In genomic region chr3:83699751-83700150, GRCm38 (mm10) we compare ENCODE assay signal across 26 mouse cellular contexts.
DNase-seq lines count a peak whose midpoint lies in the region; ATAC-seq and TF ChIP-seq lines count a peak whose summit lies in the region.
"Had no signal": no experiment of that assay in that cellular context is flagged by ENCODE, and none has a peak within 500 bp of the region (broad histone marks: within the 10 kb centered on the region; RNA-seq: fewer than 3 reads in every experiment).

No protein-coding gene starts in this region.

- in situ Hi-C loops in Patski (cut with MboI; ENCODE audit: low pct_unique_long_range_greater_than_20kb), result loop anchor here (5.0 to 10.0 kb wide), 3 partner anchors 202 to 397 kb away; no protein-coding TSS in a partner anchor

- peak; percentile 10 for DNase-seq in kidney, postnatal 14 days
- DNase-seq in kidney, postnatal 4 days, result no peak
- DNase-seq in 3134 (ENCODE audit: extremely low read depth, insufficient read length, low spot score) (peak; percentile 29), Patski (ENCODE audit: low read depth, low spot score) (no peak)
- peak; percentile 29 for DNase-seq in adrenal gland, postnatal 25 days
- no peak for DNase-seq in layer of hippocampus, adult 9-10 months (ENCODE audit: low spot score)
- no peak for DNase-seq in embryonic facial prominence, embryonic 10.5 days (ENCODE audit: low spot score)
- no peak for DNase-seq in embryo, embryonic 9.5 days (ENCODE audit: extremely low spot score)
- DNase-seq: cerebellum, adult 8-10 months; cerebellum, postnatal 25 days; gastrocnemius, postnatal 14 days; heart, postnatal 36 days; kidney, adult 9 months; kidney, postnatal 10 days; midbrain, embryonic 14.5 days; right cerebral cortex, adult 18-20 months; spleen, adult 18-20 months; thymus, postnatal 25 days had no signal

- 91% methylated on average over 3 of the region's 3 CpGs for WGBS in embryonic facial prominence, embryonic 10.5 days

- ATAC-seq in Patski, result peak; percentile 65
- ATAC-seq: forebrain, embryonic 14.5 days; hindbrain, postnatal 0 days; intestine, postnatal 0 days had no signal

- no peaks in the 10 kb centered on the region for H3K9me3 ChIP-seq in embryonic facial prominence, embryonic 10.5 days
- H3K9me3 ChIP-seq: embryonic facial prominence, embryonic 12.5 days; hindbrain, embryonic 12.5 days; limb, embryonic 13.5 days had no signal

- CTCF ChIA-PET in Patski (lab: Charles Lee), result interaction anchor here (1.2 to 2.3 kb wide), 5 partner anchors 9 to 414 kb away, joined by 3 to 11 read pairs (median 6); no protein-coding TSS in a partner anchor

- no peaks in the 10 kb centered on the region for H3K36me3 ChIP-seq in embryonic facial prominence, embryonic 10.5 days (replicated peaks)
- H3K36me3 ChIP-seq: embryonic facial prominence, embryonic 12.5 days; hindbrain, embryonic 12.5 days; limb, embryonic 13.5 days had no signal

- no peaks in the 10 kb centered on the region for H3K4me1 ChIP-seq in embryonic facial prominence, embryonic 10.5 days
- H3K4me1 ChIP-seq: embryonic facial prominence, embryonic 12.5 days; hindbrain, embryonic 12.5 days had no signal

- H3K4me3 ChIP-seq in embryonic facial prominence, embryonic 10.5 days, result no peak overlapping the region
- H3K4me3 ChIP-seq: embryonic facial prominence, embryonic 12.5 days; hindbrain, embryonic 12.5 days; left cerebral cortex, adult 2 months; limb, embryonic 13.5 days had no signal

- TF ChIP-seq CTCF in Patski (IDR thresholded peaks at IDR 0.05), result no peak

- H3K27ac ChIP-seq in embryonic facial prominence, embryonic 10.5 days (replicated peaks), result no peak overlapping the region
- H3K27ac ChIP-seq: embryonic facial prominence, embryonic 12.5 days; hindbrain, embryonic 12.5 days; hindbrain, postnatal 0 days; left cerebral cortex, adult 2 months; limb, embryonic 13.5 days; macrophage had no signal

- peaks cover 30% of the 10 kb centered on the region for H3K27me3 ChIP-seq in Patski
- no peaks in the 10 kb centered on the region for H3K27me3 ChIP-seq in embryonic facial prominence, embryonic 10.5 days (replicated peaks; ENCODE audit: low read depth, poor library complexity, severe bottlenecking)
- H3K27me3 ChIP-seq: embryonic facial prominence, embryonic 12.5 days; hindbrain, embryonic 12.5 days; limb, embryonic 13.5 days had no signal

- POLR2A ChIA-PET in Patski (lab: Charles Lee), result no interaction called here

Comparison
In these comparisons a context has a peak if more than half of its experiments do, and no peak if none do; other contexts are left out.
1. DNase-seq: peak in kidney, postnatal 14 days (single experiment), 3134 (single experiment) and adrenal gland, postnatal 25 days (single experiment); none in kidney, postnatal 4 days (0 of 2), Patski (single experiment), layer of hippocampus, adult 9-10 months (single experiment), embryonic facial prominence, embryonic 10.5 days (single experiment) and embryo, embryonic 9.5 days (single experiment).